Comparison of ENCODE assay signal across 8 mouse cellular contexts in the genomic region with DNA sequence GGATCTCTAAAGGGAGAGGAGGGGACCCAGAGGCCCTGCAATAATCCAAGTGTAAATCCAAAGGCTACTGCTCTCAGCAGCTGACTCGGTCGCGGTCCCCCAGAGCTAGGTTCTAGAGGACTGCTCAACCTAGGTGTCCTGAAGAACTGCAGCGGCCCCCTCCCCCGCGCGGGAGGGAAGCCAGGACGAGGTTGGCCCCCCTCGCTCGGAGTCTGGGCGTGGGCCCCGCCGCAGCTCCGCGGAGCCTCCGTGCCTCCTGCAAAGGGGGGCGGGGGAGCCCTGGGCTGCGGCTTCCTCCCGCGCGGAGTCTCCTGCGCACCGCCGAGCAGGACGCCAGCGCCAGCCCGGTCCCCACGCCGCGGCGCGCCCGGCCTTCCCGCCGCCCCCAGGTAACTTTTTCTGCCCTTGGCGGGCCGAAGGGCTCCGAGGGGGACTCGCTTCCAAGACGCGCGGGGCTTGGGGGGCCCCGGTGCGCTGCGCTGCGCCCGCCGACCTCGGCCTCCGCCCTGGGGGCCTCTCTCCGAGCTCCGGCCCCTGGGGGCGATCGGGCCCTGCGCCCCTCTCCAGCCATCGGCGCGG.
A peak's percentile ranks its signal among the peaks of the same experiment; 100 is the strongest.
DNase-seq lines count a peak whose midpoint lies in the region; ATAC-seq and TF ChIP-seq lines count a peak whose summit lies in the region.

No protein-coding gene starts in this region.

- TF ChIP-seq CTCF in gastrocnemius, adult 2 months (IDR thresholded peaks at IDR 0.05): no peak

- no peaks in the 10 kb centered on the region for H3K27me3 ChIP-seq in intestine, embryonic 14.5 days (replicated peaks; ENCODE audit: control insufficient read depth, insufficient read depth, low read length)
- no peaks in the 10 kb centered on the region for H3K27me3 ChIP-seq in limb, embryonic 14.5 days (ENCODE audit: control insufficient read depth, insufficient read depth, low read length)
- no peaks in the 10 kb centered on the region for H3K27me3 ChIP-seq in midbrain, embryonic 16.5 days (ENCODE audit: control insufficient read depth, insufficient read depth, low read depth, low read length)

- peak; percentile 86 for ATAC-seq in intestine, embryonic 14.5 days (replicated peaks; ENCODE audit: low FRiP score, low TSS enrichment, low read depth)
- ATAC-seq in limb, embryonic 14.5 days (ENCODE audit: low FRiP score, low read depth): peak; percentile 85
- peak; percentile 80 for ATAC-seq in midbrain, embryonic 16.5 days

- DNase-seq in heart, adult 11 months: peak; percentile 94
- no peak for DNase-seq in heart, postnatal 25 days (ENCODE audit: low spot score)
- peak; percentile 56 to 63 for DNase-seq in cerebellum, postnatal 36 days
- peak; percentile 65 for DNase-seq in gastrocnemius, adult 2 months
- peak; percentile 86 for DNase-seq in intestine, embryonic 14.5 days (ENCODE audit: low spot score)
- peak; percentile 68 for DNase-seq in limb, embryonic 14.5 days (ENCODE audit: low spot score)
- peak; percentile 56 for DNase-seq in urinary bladder, postnatal 14 days (ENCODE audit: low spot score)

- peak overlapping the region; percentile 87 for H3K4me2 ChIP-seq in intestine, embryonic 14.5 days (ENCODE audit: low read length)
- peak overlapping the region; percentile 65 for H3K4me2 ChIP-seq in limb, embryonic 14.5 days (replicated peaks; ENCODE audit: low read depth, low read length, severe bottlenecking)
- H3K4me2 ChIP-seq in midbrain, embryonic 16.5 days (ENCODE audit: low read length): peak overlapping the region; percentile 77

- TF ChIP-seq POLR2A in limb, embryonic 14.5 days (IDR thresholded peaks at IDR 0.05; ENCODE audit: borderline replicate concordance, extremely low read depth, insufficient read depth, insufficient read length): no peak

- H3K9ac ChIP-seq in intestine, embryonic 14.5 days (ENCODE audit: low read length): peak overlapping the region; percentile 64
- peak overlapping the region; percentile 98 for H3K9ac ChIP-seq in limb, embryonic 14.5 days (ENCODE audit: low read depth, low read length, severe bottlenecking)
- H3K9ac ChIP-seq in midbrain, embryonic 16.5 days (ENCODE audit: low read depth, low read length): peak overlapping the region; percentile 96

- no peaks in the 10 kb centered on the region for H3K9me3 ChIP-seq in intestine, embryonic 14.5 days (ENCODE audit: control insufficient read depth, low read length)
- no peaks in the 10 kb centered on the region for H3K9me3 ChIP-seq in limb, embryonic 14.5 days (ENCODE audit: control insufficient read depth, low read length)
- H3K9me3 ChIP-seq in midbrain, embryonic 16.5 days (replicated peaks; ENCODE audit: control insufficient read depth, low read length, poor library complexity, severe bottlenecking): no peaks in the 10 kb centered on the region

- no peaks in the 10 kb centered on the region for H3K36me3 ChIP-seq in intestine, embryonic 14.5 days (ENCODE audit: control insufficient read depth, insufficient read depth, low read length)
- no peaks in the 10 kb centered on the region for H3K36me3 ChIP-seq in limb, embryonic 14.5 days (ENCODE audit: control insufficient read depth, insufficient read depth, low read length)
- no peaks in the 10 kb centered on the region for H3K36me3 ChIP-seq in midbrain, embryonic 16.5 days (ENCODE audit: control insufficient read depth, insufficient read depth, low read length)

- H3K4me1 ChIP-seq in intestine, embryonic 14.5 days (replicated peaks; ENCODE audit: control insufficient read depth, insufficient read depth, low read length): no peaks in the 10 kb centered on the region
- H3K4me1 ChIP-seq in limb, embryonic 14.5 days (ENCODE audit: control insufficient read depth, insufficient read depth, low read length): peaks cover 19% of the 10 kb centered on the region
- H3K4me1 ChIP-seq in midbrain, embryonic 16.5 days (ENCODE audit: control insufficient read depth, insufficient read depth, low read length): peaks cover 11% of the 10 kb centered on the region

- 2% methylated on average over 43 of the region's 58 CpGs for WGBS in intestine, embryonic 14.5 days
- WGBS in limb, embryonic 14.5 days: 0% methylated on average over 18 of the region's 58 CpGs
- WGBS in midbrain, embryonic 16.5 days: under 1% methylated on average over 44 of the region's 58 CpGs

- intact Hi-C loops in heart, postnatal 25 days (cut with DNase I): loop anchor here (10.0 kb wide), 1 partner anchor 188 kb away; no protein-coding TSS in a partner anchor
- intact Hi-C loops in gastrocnemius, adult 2 months (cut with DNase I): no loop called here

- H3K4me3 ChIP-seq in gastrocnemius, adult 2 months: peak overlapping the region; percentile 89
- peak overlapping the region; percentile 88 for H3K4me3 ChIP-seq in intestine, embryonic 14.5 days (ENCODE audit: low read depth, low read length)
- peak overlapping the region; percentile 97 for H3K4me3 ChIP-seq in limb, embryonic 14.5 days (replicated peaks; ENCODE audit: low read length)
- peak overlapping the region; percentile 95 for H3K4me3 ChIP-seq in midbrain, embryonic 16.5 days (ENCODE audit: low read depth, low read length)

- H3K27ac ChIP-seq in gastrocnemius, adult 2 months: peak overlapping the region; percentile 74
- peak overlapping the region; percentile 27; the same call in 1 of the 2 replicates for H3K27ac ChIP-seq in intestine, embryonic 14.5 days (ENCODE audit: low read depth)
- peak overlapping the region; percentile 91 for H3K27ac ChIP-seq in limb, embryonic 14.5 days (replicated peaks; ENCODE audit: low read depth, low read length)
- H3K27ac ChIP-seq in midbrain, embryonic 16.5 days (ENCODE audit: low read length): peak overlapping the region; percentile 84

Comparison
In these comparisons a context has a peak if more than half of its experiments do, and no peak if none do; other contexts are left out.
1. H3K27ac ChIP-seq: peak in every context shown above with its lines; median percentile 91 in limb, embryonic 14.5 days; 84 in midbrain, embryonic 16.5 days; 74 in gastrocnemius, adult 2 months; 27 in intestine, embryonic 14.5 days.